Mouse (Mus musculus) liver, embryonic 16.5 days (tissue): ENCODE data around the gene Atf1. TPM values are rescaled to one million over a fixed set of nuclear protein-coding genes. Genes with fewer than 3 reads are reported as not detected.
A peak's percentile ranks its signal among the peaks of the same experiment; 100 is the strongest.
"Not testable (repeated sequence)": the region's sequence is repeated elsewhere in the genome, so short reads cannot be mapped to it uniquely, and the experiment has no call there.

Experiments used
- ATAC-seq: fragments of 200-750 bp; cut with Nextera tagmentation; 2 replicates; pipeline ENCODE4 v1.8.0; 2017; ENCODE audit warnings: low read depth, mild to moderate bottlenecking, moderate number of reproducible peaks, moderate library complexity
- H3K27ac ChIP-seq: fragments of 300-500 bp; sonication (generic); 2 replicates; pipeline ENCODE4 v1.5.1; 2014; ENCODE audit warnings: mild to moderate bottlenecking, low read length
- H3K27me3 ChIP-seq: fragments of 300-500 bp; sonication (generic); 2 replicates; pipeline ENCODE4 v1.6.1; 2014; ENCODE audit warnings: low read depth, low read length, mixed read lengths; ENCODE audit not compliant: control insufficient read depth, insufficient read depth
- H3K36me3 ChIP-seq: fragments of 300-500 bp; sonication (generic); 2 replicates; pipeline ENCODE4 v1.6.1; 2014; ENCODE audit warnings: mild to moderate bottlenecking; ENCODE audit not compliant: control insufficient read depth, insufficient read depth
- H3K4me1 ChIP-seq: fragments of 300-500 bp; sonication (generic); 2 replicates; pipeline ENCODE4 v1.6.1; 2014; ENCODE audit warnings: low read depth, low read length, mixed read lengths; ENCODE audit not compliant: control insufficient read depth
- H3K4me2 ChIP-seq: fragments of 300-500 bp; sonication (generic); 2 replicates; pipeline ENCODE4 v1.6.1; 2014; ENCODE audit warnings: low read depth, low read length, mixed read lengths
- H3K4me3 ChIP-seq: fragments of 300-500 bp; sonication (generic); 2 replicates; pipeline ENCODE4 v1.5.1; 2014; ENCODE audit warnings: low read depth, mild to moderate bottlenecking, low read length
- H3K9ac ChIP-seq: fragments of 300-500 bp; sonication (generic); 2 replicates; pipeline ENCODE4 v1.6.1; 2014; ENCODE audit warnings: low read depth, low read length
- H3K9me3 ChIP-seq: fragments of 300-500 bp; sonication (generic); replicated peaks from 2 replicates; pipeline ENCODE4 v1.6.1; 2016; ENCODE audit warnings: low read length; ENCODE audit not compliant: control insufficient read depth
- WGBS: fragments of 180-500 bp; shearing (Covaris S2); extraction: QIAGEN DNeasy Blood & Tissue Kit; methylation state at CpG from one replicate; pipeline ENCODE4 v1.1.7; 2014; ENCODE audit not compliant: insufficient replicate concordance; 5-methylcytosine and 5-hydroxymethylcytosine counted together
- polyA plus RNA-seq: library from polyadenylated mRNA; unstranded; fragments of >200 nt; fragmentation: Nextera tagmentation; extraction: Ambion mirVana; gene quantifications from 2 replicates; pipeline ENCODE4 v1.2.1, GENCODE M21; 2015

Atf1 gene
- polyA plus RNA-seq, 1 experiment from 2014 or later = 28.6 TPM

DNA sequence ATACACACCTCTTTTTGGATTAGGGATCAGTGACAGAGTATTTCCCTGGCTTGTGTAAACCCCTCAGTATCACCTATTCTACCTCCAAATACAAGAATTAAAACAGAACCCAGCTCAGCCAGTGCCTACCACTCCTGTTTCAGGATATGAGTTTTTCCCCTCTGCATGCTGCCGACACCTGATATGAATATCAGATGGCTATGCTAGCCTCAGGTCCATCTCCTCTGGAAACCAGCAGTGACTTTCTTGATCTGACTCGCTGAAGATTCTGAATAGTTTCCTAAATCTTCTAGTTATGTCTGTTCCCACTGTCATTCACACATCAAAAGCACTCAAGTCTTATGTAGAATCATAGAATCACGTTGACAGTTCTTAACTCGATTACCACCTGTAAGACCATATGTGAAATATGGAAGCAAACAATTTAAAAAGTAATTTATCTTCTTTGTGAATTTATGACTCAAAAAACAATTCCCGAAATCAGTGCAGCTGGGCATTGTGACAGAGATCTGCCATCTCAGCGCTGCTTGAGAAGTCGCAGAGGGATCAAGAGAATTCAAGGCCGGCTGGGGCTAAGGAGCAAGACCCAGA is 75.9 kb downstream of the Atf1 start:
- WGBS = 34% methylated on average over 8 of the region's 8 CpGs
- peak overlapping the region; percentile 80 for H3K9ac ChIP-seq
- peak overlapping the region; percentile 73 for H3K4me3 ChIP-seq
- no peak for ATAC-seq
- peak overlapping the region; percentile 96 for H3K27ac ChIP-seq
- H3K27me3 ChIP-seq = no peaks in the 10 kb centered on the region
- H3K4me2 ChIP-seq = peak overlapping the region; percentile 84
- H3K4me1 ChIP-seq = peaks cover 30% of the 10 kb centered on the region
- no peaks in the 10 kb centered on the region for H3K9me3 ChIP-seq
- H3K36me3 ChIP-seq = no peaks in the 10 kb centered on the region

DNA sequence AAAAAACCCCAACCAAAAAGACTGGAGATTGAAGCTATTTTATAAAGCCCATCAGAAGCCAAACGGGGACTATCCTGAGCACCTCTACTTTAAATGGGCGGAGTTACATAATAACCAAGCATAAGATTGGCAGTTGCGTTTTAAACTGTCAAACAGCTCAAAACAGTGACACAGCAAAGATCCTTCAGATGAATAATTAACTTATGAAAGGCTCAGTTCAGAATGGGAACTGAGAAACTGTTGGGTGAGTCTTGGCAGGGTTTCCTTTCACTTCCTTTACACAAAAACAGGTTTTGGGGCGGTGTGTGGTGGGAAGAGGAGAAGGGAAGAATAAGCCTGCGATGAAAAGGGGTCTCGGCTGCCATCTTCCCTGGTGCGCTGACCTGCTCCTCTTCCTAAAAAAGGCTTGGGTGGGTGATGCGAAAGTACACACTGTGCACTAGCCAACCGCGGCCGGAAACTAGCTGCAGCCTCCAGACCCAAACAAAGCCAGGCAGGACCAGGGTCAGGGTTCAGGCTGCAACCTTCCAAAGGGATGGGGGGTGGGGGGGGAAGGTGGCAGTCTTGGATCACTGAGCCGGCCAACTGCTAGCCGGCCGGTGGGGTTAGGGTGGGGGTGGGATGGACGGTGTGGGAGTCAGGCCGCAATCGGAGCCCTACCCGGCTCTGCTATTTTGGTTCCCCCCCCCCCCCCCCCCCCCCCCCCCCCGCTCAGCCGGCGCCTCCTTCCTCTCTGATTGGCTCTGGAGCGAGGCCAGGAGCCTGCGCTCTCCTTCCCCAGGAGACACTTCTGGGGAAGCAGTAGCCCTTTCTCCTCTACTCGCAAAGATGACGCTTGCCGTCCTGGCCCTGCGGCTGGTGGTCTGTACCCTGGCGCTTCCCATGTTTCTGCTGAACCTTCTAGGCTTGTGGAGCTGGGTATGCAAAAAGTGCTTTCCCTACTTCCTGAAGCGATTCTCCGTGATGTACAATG is 76.7 kb downstream of the Atf1 start, which contains the start of gene Mettl7a1:
Gene Mettl7a1, plus strand, starts transcription at position 122 of the 973 bp plus-strand sequence.
- peak; percentile 78 for ATAC-seq
- no peaks in the 10 kb centered on the region for H3K27me3 ChIP-seq
- H3K27ac ChIP-seq = peak within 1 kb of the TSS; percentile 96
- peak within 1 kb of the TSS; percentile 84 for H3K4me2 ChIP-seq
- peak within 1 kb of the TSS; percentile 80 for H3K9ac ChIP-seq
- no peaks in the 10 kb centered on the region for H3K9me3 ChIP-seq
- under 1% methylated on average over 25 of the region's 30 CpGs for WGBS
- peaks cover 30% of the 10 kb centered on the region for H3K4me1 ChIP-seq
- H3K4me3 ChIP-seq = peak within 1 kb of the TSS; percentile 73
- H3K36me3 ChIP-seq = no peaks in the 10 kb centered on the region

DNA sequence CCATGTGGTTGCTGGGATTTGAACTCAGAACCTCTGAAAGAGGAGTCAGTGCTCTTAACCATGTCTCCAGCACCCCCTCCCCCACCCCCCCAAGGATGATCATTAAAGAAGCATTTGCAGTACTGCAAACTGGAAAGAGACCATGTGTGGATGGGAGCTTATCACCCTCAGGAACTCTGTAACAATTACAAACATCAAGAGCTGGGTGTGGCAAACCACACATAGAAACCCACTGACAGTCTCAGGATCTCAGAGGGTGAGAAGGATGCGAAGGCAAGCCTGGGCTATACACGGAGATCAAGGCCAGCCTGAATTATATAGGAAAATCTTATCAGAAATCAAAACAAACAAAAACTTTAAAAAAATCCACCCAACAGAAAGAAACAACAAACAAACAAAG is 78.6 kb downstream of the Atf1 start:
- Histone ChIP-seq H3K27ac (no peak overlapping the region), H3K4me1 (peaks cover 21% of the 10 kb centered on the region), H3K4me3 (peak overlapping the region; percentile 73), H3K36me3 (no peaks in the 10 kb centered on the region), H3K27me3 (no peaks in the 10 kb centered on the region), H3K4me2 (peak overlapping the region; percentile 84), H3K9ac (no peak overlapping the region), H3K9me3 (no peaks in the 10 kb centered on the region)
- 29% methylated on average over 2 of the region's 2 CpGs for WGBS
- ATAC-seq = no peak

DNA sequence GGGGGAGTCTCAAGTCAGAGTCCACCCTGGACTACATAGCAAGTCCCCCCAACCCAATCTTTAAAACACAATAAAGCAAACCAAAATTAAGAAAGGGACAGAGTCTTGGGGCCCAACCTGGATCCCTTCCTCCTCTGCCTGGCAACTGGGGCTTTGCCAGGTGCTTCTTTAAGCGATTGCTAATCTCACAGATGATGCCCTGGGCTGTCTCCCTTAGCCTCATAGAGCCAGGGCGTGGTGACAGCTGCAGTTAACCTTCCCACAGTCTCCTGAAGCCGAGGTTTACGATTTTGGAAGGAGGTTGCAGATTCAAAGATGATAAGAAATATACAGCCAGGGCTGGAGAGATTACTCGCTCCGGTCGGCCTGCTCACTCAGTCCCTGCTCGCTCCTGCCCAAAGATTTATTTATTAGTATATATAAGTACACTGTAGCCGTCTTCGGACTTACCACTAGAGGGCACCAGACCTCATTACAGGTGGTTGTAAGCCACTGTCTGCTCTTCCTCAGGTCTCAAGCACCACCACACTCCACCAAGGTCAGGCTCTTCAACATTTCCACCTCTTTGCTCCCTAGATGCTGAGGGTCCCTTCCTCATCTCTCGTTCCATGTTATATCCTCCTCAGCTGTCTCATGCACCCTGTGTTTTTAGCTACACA is 79.9 kb downstream of the Atf1 start:
- H3K9me3 ChIP-seq, H3K27me3 ChIP-seq, H3K4me3 ChIP-seq, H3K36me3 ChIP-seq, H3K9ac ChIP-seq, H3K27ac ChIP-seq: not testable (repeated sequence)
- ATAC-seq = peak; percentile 30; the same call in 1 of the 2 replicates
- Histone ChIP-seq H3K4me1 (peaks cover 26% of the 10 kb centered on the region), H3K4me2 (0 out of 2 replicates have a peak overlapping the region, but pooled peaks have one; percentile 17)
- 18% methylated on average over 11 of the region's 11 CpGs for WGBS

Other genes with a start within 250 kb of the Atf1 start
- 2.4 and 3.0 TPM in 2 replicates for gene Dip2b, start 189.2 kb upstream of the Atf1 start, polyA plus RNA-seq
- not detected in 2 replicates for gene Tmprss12, start 53.0 kb downstream of the Atf1 start, polyA plus RNA-seq
- 12.6 and 13.5 TPM in 2 replicates for gene Mettl7a1, start 76.3 kb downstream of the Atf1 start, polyA plus RNA-seq
- not detected in 2 replicates for gene Mettl7a3, start 107.1 kb downstream of the Atf1 start, polyA plus RNA-seq
- 0.08 and 0.13 TPM in 2 replicates for gene Methig1, start 125.3 kb downstream of the Atf1 start, polyA plus RNA-seq
- not detected in 2 replicates for gene Mettl7a2, start 125.4 kb downstream of the Atf1 start, polyA plus RNA-seq
- gene Higd1c, start 136.7 kb downstream of the Atf1 start, polyA plus RNA-seq = not detected in 2 replicates
- gene Gm5475, start 194.3 kb downstream of the Atf1 start, polyA plus RNA-seq = 0.04 TPM in 1 of 2 replicates, not detected in the other
- 37.1 and 40.0 TPM in 2 replicates for gene Slc11a2, start 197.3 kb downstream of the Atf1 start, polyA plus RNA-seq
- 12.8 and 15.3 TPM in 2 replicates for gene Letmd1, start 241.2 kb downstream of the Atf1 start, polyA plus RNA-seq